Mouse (Mus musculus): ENCODE measurements around the gene Defa28. TPM values are rescaled to one million over a fixed set of nuclear protein-coding genes. Genes with fewer than 3 reads are reported as not detected.

Gene Defa28
- not detected for polyA plus RNA-seq (2014; fragmentation: Illumina TruSeq; extraction: RNeasy Lipid Tissue Mini Kit (QIAGEN cat#74804); ENCODE audit: low read depth, low replicate concordance)

DNA sequence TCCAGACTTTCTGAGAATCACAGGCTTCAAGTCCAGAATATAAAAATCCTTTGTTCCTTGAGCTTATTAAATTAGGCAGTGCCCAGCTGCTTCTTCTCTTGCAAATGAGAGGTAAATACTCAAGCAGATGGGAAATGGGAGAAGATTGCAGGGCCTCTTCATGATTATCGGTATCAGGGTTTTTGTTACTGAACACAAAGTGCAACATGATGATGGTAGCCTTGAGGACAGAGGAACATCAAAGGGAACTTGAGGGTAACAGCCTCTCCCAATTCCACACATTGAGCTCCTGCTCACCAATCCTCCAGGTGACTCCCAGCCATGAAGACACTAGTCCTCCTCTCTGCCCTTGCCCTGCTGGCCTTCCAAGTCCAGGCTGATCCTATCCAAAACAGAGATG is at the start of gene Defa28:
Gene Defa28, plus strand, starts transcription at position 301 of the 400 bp plus-strand sequence.

DNA sequence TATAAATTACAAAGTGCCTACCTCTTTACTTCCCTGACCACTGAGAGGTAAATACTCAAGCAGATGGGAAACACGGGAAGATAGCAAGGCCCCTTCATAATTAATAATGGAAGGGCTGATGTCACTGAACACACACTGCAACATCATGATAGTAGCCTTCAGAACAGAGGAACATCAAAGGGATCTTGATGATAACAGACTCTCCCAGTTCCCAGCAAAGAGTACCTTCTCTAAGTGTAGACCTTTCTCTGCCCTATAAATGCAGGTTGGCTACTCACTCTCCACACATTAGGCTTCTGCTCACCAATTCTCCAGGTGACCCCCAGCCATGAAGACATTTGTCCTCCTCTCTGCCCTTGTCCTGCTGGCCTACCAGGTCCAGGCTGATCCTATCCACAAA is 17.7 kb upstream of the Defa28 start, which contains the start of gene Defa37:
Gene Defa37, plus strand, starts transcription at position 301 of the 400 bp plus-strand sequence.

DNA sequence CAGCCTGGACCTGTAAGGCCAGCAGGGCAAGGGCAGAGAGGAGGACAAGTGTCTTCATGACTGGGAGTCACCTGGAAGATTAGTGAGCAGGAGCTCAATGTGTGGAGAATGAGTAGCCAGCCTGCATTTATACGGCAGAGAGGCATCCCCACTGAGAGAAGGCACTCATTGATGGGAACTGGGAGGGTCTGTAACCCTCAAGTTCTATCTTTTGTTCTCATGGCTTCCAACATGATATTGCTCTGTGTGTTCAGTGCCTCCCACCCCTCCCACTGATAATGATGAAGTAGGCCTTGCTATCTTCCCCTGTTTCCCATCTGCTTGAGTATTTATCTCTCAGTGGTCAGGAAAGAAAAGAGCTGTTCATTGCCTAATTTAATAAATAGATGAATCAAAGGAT is 11.6 kb downstream of the Defa28 start, which contains the start of gene Gm7861:
Gene Gm7861, minus strand, starts transcription at position 101 of the 400 bp plus-strand sequence.

DNA sequence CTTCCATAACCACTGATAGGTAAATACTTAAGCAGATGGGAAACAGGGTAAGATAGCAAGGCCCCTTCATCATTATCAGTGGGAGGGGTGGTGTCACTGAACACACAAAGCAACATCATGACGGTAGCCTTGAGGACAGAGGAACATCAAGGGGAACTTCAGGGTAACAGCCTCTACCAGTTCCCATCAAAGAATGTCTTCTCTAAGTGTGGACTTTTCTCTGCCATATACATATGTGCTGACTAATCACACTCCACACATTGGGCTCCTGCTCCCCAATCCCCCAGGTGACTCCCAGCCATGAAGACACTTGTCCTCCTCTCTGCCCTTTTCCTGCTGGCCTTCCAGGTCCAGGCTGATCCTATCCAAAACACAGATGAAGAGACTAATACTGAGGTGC is 35.1 kb downstream of the Defa28 start, which contains the start of gene Defa26:
Gene Defa26, plus strand, starts transcription at position 301 of the 400 bp plus-strand sequence.

Other genes with a start within 250 kb of the Defa28 start
- gene Defa2, start 204.5 kb upstream of the Defa28 start, polyA plus RNA-seq (2014; fragmentation: Illumina TruSeq; extraction: RNeasy Lipid Tissue Mini Kit (QIAGEN cat#74804); ENCODE audit: low read depth, low replicate concordance) = not detected
- gene Defa33, start 191.2 kb upstream of the Defa28 start, polyA plus RNA-seq (2014; fragmentation: Illumina TruSeq; extraction: RNeasy Lipid Tissue Mini Kit (QIAGEN cat#74804); ENCODE audit: low read depth, low replicate concordance) = not detected
- gene Defa36, start 155.6 kb upstream of the Defa28 start, polyA plus RNA-seq (2014; fragmentation: Illumina TruSeq; extraction: RNeasy Lipid Tissue Mini Kit (QIAGEN cat#74804); ENCODE audit: low read depth, low replicate concordance) = not detected
- gene Gm7849, start 126.4 kb upstream of the Defa28 start, polyA plus RNA-seq (2014; fragmentation: Illumina TruSeq; extraction: RNeasy Lipid Tissue Mini Kit (QIAGEN cat#74804); ENCODE audit: low read depth, low replicate concordance) = not detected
- not detected for gene Defa20, start 73.7 kb upstream of the Defa28 start, polyA plus RNA-seq (2014; fragmentation: Illumina TruSeq; extraction: RNeasy Lipid Tissue Mini Kit (QIAGEN cat#74804); ENCODE audit: low read depth, low replicate concordance)
- not detected for gene Defa32, start 54.0 kb upstream of the Defa28 start, polyA plus RNA-seq (2014; fragmentation: Illumina TruSeq; extraction: RNeasy Lipid Tissue Mini Kit (QIAGEN cat#74804); ENCODE audit: low read depth, low replicate concordance)
- not detected for gene Defa37, start 17.6 kb upstream of the Defa28 start, polyA plus RNA-seq (2014; fragmentation: Illumina TruSeq; extraction: RNeasy Lipid Tissue Mini Kit (QIAGEN cat#74804); ENCODE audit: low read depth, low replicate concordance)
- not detected for gene Gm7861, start 11.5 kb downstream of the Defa28 start, polyA plus RNA-seq (2014; fragmentation: Illumina TruSeq; extraction: RNeasy Lipid Tissue Mini Kit (QIAGEN cat#74804); ENCODE audit: low read depth, low replicate concordance)
- not detected for gene Defa26, start 35.2 kb downstream of the Defa28 start, polyA plus RNA-seq (2014; fragmentation: Illumina TruSeq; extraction: RNeasy Lipid Tissue Mini Kit (QIAGEN cat#74804); ENCODE audit: low read depth, low replicate concordance)
- gene Defa17, start 72.8 kb downstream of the Defa28 start, polyA plus RNA-seq (2014; fragmentation: Illumina TruSeq; extraction: RNeasy Lipid Tissue Mini Kit (QIAGEN cat#74804); ENCODE audit: low read depth, low replicate concordance) = 0.85 TPM
- gene Defa34, start 82.8 kb downstream of the Defa28 start, polyA plus RNA-seq (2014; fragmentation: Illumina TruSeq; extraction: RNeasy Lipid Tissue Mini Kit (QIAGEN cat#74804); ENCODE audit: low read depth, low replicate concordance) = not detected
- gene AY761184, start 120.6 kb downstream of the Defa28 start, polyA plus RNA-seq (2014; fragmentation: Illumina TruSeq; extraction: RNeasy Lipid Tissue Mini Kit (QIAGEN cat#74804); ENCODE audit: low read depth, low replicate concordance) = not detected
- gene Defa24, start 151.5 kb downstream of the Defa28 start, polyA plus RNA-seq (2014; fragmentation: Illumina TruSeq; extraction: RNeasy Lipid Tissue Mini Kit (QIAGEN cat#74804); ENCODE audit: low read depth, low replicate concordance) = not detected
- gene Defb50, start 240.5 kb downstream of the Defa28 start, polyA plus RNA-seq (2014; fragmentation: Illumina TruSeq; extraction: RNeasy Lipid Tissue Mini Kit (QIAGEN cat#74804); ENCODE audit: low read depth, low replicate concordance) = not detected